Mouse (Mus musculus) gastrocnemius, adult 18-20 months (tissue): ENCODE results near the gene Lsp1. TPM values are rescaled to one million over a fixed set of nuclear protein-coding genes. Genes with fewer than 3 reads are reported as not detected.
A peak's percentile ranks its signal among the peaks of the same experiment; 100 is the strongest.

ENCODE experiments used
- DNase-seq: peaks from one replicate; pipeline ENCODE4 v3.0.0; 2021; ENCODE audit warnings: low spot score
- total RNA-seq, 2 experiments: library from RNA; stranded (reverse); gene quantifications; 2 replicates each; pipeline ENCODE4 v1.2.3; 2021

Lsp1 gene
- total RNA-seq, 2 experiments from 2014 or later: 30.3 to 38.4 TPM

DNA sequence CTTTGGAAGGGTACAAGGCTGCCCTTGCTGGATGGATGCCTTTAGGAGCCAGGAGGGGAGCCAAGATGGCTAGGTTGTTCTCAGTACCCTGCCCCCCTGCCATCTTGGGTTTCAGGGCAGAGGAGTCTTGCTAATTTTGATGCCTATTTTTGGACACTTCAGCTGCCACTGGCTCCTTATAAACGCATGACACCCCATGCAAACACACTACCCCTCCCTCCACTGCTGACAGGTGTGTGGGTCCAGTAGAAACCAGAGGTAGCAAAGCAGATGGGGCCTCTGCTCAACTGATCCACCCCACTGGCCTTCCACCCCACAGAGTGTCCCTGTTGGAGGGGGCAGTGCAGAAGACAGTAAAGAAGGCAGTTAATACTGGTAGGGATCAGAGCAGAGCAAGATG is 39.4 kb downstream of the Lsp1 start:
- peak; percentile 84 for DNase-seq

DNA sequence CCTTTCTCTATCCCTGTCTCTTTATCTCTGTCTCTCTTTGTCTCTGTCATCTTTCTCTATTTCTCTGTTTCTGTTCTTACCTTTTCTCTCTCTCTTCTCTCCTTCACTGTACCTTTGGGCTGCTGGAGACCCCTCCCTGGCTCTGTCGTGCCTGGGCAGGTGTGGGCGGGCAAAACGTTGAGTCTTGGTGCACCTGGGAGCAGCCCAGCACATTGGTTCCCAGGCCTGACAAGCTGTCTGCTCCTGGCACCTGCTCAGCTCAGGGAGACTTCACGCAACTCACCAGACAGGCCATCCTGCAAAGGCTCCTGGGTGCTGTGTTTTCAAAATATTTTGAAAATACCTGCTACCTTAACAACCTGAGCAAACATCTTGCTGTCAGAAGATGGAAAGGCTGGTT is 42.6 kb downstream of the Lsp1 start:
- no peak for DNase-seq

- no peak for DNase-seq
Observed at GRCm38 (mm10) chr7:142505942-142506341, 45.3 kb downstream of the Lsp1 start.

DNA sequence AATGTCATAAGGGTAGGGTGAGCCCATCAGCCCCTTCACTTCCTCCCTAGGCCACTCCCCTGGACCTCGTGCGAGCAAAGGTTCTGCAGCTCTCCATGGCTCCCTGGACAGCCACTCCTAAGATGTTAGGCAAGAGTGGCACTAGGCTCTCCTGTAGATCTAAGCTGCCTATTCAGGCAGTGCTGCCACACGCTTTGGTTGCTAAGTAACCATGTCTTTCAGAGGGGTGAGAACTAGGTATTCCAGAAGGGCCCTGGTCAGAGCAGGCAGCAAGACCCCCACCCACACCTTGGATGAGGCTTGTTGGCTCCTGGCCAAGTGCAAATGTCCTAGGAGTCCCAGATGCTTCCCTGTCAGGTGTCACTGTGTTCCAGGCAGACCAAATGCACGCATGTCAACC is 45.9 kb downstream of the Lsp1 start:
- DNase-seq: no peak

GRCm38 (mm10) chr7:142507453-142507852 is 46.8 kb downstream of the Lsp1 start:
- DNase-seq: no peak

DNA sequence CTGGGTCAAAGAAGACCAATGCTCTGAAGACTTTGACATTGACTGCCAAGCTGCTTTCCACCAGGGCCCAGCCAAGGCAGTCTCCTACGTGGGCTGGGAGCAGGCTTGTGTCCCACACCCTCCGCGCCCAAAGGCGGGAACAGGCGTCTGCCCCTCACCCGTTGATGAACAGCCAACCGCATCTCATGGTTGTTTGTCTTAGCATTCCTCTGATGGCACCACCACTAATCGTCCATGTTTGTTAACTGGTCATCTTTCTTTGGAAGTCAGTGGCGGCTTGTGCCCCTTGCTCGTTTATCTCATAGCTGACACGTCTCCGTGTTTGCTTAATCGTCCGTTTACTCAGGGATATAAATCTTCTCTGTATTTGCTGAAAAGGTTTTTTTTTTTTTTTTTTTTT is 48.9 kb downstream of the Lsp1 start:
- no peak for DNase-seq

GRCm38 (mm10) chr7:142510021-142510777 is 49.6 kb downstream of the Lsp1 start:
- DNase-seq: no peak

DNA sequence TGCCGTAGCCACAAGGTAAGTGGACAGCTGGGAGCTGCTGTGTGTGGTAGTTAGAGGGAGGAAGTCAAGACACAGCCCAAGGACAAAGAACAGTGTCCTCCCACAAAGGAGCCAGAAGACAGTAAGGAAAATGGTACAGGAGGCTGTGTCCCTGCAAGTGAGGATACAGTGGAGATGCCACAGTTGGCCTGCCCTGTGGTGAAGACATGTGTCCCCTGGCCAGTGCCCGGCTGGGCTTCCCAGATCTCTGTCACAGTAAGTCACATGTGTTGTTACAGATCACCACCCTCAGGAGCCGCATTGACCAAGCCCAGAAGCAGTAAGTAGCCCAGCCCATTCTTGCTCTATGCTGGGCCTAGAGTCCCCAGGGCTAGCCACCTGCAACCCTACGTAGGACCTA is 53.4 kb downstream of the Lsp1 start:
- DNase-seq: no peak

DNA sequence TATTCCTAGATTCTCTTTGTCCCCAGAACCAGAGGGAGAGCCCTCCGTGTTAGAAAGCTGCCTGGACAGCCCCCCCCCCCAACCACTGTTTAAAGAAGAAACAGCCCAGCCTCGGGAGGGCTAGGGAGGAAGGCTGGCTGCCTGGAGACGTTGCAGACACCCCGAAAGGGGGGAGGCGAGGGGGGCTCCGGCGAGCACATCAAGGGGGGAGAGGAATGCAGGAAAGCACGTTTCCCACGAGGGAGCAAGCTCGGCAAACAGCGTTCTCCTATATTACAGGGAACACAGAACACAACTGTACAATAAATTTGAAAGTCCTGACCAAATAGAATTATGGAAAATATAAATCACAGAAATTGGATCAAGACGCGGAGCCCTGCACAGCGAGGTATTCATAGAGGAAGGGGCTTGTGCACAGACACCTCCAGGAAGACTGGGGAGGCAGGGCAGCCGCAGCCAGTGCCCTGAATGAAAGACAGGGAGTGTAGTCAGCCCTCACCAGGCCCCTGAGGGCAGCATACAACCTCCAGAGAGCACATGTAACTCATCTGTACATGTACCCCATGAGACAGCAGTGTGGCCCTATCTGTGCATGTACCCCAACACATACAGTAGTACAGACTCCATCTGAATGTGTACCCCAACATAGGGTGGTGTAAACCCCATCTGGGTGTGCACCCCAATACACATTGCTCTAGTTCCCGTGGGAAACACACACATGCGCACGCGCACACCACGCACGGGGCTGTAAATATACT is 55.8 kb downstream of the Lsp1 start:
- peak; percentile 67 for DNase-seq

DNA sequence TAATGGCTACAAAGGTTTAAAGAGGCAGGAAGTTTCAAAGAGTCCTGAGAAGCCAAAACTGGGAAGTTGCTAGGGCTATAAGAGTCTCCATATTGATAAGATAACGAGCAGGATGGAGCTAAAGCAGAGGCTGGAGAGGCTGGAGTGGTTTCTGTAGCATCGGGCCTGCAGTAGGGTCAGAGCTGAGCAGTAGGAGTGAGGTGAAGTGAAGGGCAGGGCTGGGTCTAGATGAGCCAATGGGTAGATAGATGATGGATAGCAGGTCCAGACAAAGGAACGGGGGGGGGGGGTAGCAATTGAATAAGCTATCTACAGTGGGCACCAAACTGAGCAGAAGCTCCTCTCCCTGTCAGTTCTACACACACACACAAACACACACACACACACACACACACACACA is 56.9 kb downstream of the Lsp1 start:
- peak; percentile 48 for DNase-seq

DNA sequence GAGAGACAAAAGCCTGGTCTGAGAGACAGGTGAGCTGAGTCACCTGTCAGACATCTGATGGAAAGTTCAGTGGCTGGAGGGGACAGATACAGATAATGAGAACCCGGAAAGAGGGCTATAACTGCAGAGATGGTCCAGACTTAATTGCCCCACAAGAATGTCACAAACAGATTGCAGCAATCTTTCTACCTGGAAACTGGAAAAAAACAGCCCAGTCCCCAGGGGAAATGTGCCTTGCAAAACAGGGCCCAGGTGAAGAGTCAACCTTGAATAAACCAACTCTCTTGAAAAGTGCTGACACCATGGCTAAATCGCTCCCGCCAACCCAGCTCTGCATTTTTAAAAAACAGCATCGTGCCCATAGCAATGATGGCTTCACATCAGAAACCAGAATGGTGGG is 59.7 kb downstream of the Lsp1 start:
- DNase-seq: no peak

DNA sequence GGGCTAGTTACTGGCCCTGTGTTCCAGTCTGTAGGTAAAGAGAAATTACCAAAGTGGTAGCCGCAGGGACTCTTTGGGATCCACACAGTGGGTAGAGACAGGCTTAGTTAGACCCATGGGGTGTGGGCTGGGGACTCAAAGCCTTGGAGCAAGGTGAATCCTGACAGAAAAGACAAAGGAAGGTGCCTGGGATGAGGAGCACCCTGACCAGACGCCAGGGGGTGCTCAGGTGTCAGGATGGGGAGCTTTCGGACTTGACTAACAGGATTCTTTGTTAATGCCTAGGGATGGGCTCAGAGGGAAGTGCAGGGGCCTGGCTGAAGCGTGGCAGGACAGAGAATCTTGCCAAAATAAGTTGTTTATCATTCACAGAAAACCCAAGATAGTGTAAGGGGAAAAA is 61.7 kb downstream of the Lsp1 start:
- no peak for DNase-seq

- no peak for DNase-seq
Observed at GRCm38 (mm10) chr7:142523200-142523990, 62.8 kb downstream of the Lsp1 start.

DNA sequence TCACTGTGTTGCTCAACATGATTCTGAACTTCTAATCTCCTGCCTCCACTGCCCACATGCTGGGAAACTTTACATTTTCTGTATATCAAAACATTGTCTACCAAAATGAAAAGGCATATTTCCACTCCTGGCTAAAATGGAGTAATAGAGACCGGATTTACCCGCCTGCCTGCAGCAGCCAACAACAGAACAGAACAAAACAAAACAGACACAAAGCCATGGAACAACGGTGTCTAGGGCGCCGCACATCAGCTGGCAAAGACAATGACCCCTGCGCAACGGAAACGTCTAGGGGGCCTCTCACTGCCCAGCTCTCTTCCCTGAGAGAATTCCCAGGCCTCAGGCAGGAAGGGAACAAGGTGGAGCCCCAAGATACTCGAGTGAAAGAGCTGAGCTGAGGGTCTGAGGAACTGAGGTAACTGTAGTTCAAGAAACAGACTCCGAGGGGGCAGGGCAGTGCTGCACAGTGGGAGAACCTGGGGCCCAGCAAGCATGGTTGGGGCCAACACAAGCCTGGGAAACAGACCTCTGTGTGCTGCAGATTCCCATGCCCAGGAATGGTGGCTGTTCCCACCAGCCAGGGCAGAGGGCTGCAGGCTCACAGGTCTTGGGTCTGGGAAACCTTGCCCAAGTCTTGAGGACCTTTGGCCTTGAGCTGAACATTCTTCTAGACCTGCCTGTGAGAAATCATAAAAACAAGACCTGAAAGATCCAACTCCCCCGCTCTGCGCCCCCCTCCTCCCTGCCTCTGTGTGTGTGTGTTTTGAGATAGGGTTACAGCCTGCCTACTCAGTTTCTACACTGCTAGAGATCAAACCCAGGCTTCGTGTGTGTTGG is 65.0 kb downstream of the Lsp1 start:
- DNase-seq: no peak

DNA sequence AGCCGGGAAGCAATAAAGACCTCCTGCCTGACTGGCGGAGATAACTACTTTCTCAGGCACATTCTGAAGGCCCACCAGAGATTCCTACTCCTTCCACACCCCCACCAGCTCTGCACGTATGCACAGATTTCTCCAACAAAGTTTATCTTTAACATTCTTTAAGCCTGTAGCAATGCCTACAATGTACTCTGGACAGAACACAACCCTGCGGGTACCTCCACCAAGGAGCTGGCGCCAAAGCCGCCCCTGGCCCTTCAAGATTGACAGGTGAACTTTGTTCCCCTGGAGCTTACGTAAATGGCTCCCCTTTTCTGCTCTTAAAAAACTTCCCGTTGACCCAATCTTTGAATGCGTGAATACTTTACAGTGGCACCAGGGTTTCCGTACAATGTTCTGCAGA is 68.7 kb downstream of the Lsp1 start:
- DNase-seq: no peak

GRCm38 (mm10) chr7:142531973-142532521 is 71.4 kb downstream of the Lsp1 start:
- no peak for DNase-seq

DNA sequence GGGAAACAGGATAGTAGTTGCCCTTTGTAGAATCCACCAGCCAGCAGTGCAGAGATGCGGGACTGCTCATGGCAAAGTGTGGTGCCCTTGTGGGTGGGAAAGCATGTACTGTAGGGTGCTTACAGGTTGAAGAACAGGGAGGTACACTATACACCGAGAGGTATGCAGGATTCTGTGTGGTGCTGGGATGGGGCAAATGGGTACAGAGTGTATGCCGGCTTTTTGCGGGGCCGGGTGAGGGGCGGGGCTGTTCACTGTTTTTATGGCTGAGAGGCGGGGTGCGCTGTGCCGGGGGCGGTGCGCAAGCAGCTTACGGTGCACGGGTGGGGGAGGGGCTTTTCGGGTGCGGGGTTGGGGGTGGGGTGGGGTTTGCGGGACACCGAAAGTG is 72.1 kb downstream of the Lsp1 start, which contains the start of gene Mrpl23:
Gene Mrpl23 (plus strand): TSS at position 16 of the 388 bp plus-strand sequence.
- no peak for DNase-seq

GRCm38 (mm10) chr7:142533059-142533855 is 72.6 kb downstream of the Lsp1 start:
- DNase-seq: peak; percentile 85

GRCm38 (mm10) chr7:142535116-142535515 is 74.5 kb downstream of the Lsp1 start:
- no peak for DNase-seq

DNA sequence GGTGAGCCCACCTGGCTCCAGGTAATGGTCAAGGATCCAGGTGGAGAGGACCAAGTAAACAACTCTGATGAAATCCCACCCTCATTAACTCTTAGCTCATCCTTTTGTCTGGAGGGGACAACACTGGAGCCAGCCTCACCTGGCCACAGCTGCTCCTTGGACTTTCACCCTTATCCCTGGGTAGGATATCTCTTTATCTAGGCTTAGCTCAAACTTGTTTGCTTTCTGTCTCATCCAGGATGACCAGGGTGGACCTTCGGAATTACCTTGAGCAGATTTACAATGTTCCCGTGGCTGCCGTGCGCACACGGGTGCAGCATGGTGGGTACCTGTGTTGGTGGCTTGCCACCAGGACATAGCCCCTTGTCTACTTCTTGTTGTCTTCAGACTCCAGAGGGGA is 75.2 kb downstream of the Lsp1 start:
- DNase-seq: no peak
